In genomic region chr9:51423341-51423740, GRCm38 (mm10) we compare ENCODE assay signal across 23 mouse cellular contexts.
DNase-seq lines count a peak whose midpoint lies in the region; ATAC-seq and TF ChIP-seq lines count a peak whose summit lies in the region.
"Had no signal": no experiment of that assay in that cellular context is flagged by ENCODE, and none has a peak within 500 bp of the region (broad histone marks: within the 10 kb centered on the region; RNA-seq: fewer than 3 reads in every experiment).

No protein-coding gene starts in this region.

- H3K36me3 ChIP-seq in midbrain, embryonic 14.5 days (ENCODE audit: control insufficient read depth, insufficient read depth, low read length): no peaks in the 10 kb centered on the region
- no peaks in the 10 kb centered on the region for H3K36me3 ChIP-seq in midbrain, embryonic 10.5 days
- H3K36me3 ChIP-seq: heart, embryonic 10.5 days; midbrain, embryonic 13.5 days; neural tube, embryonic 13.5 days had no signal

- intact Hi-C loops in gastrocnemius, adult 2 months (cut with DNase I): no loop called here
- intact Hi-C loops in gastrocnemius, postnatal 36 days (cut with DNase I): no loop called here

- no peak overlapping the region for H3K4me3 ChIP-seq in gastrocnemius, adult 2 months
- no peak overlapping the region for H3K4me3 ChIP-seq in midbrain, embryonic 14.5 days (replicated peaks; ENCODE audit: low read depth, low read length)
- H3K4me3 ChIP-seq in midbrain, embryonic 10.5 days: no peak overlapping the region
- H3K4me3 ChIP-seq: heart, embryonic 10.5 days; midbrain, embryonic 13.5 days; neural tube, embryonic 13.5 days had no signal

- WGBS in midbrain, embryonic 14.5 days: 69% methylated on average over 4 of the region's 4 CpGs
- 92% methylated on average over 4 of the region's 4 CpGs for WGBS in midbrain, embryonic 10.5 days

- H3K9ac ChIP-seq in midbrain, embryonic 14.5 days (replicated peaks; ENCODE audit: low read length): no peak overlapping the region
- H3K9ac ChIP-seq: midbrain, embryonic 13.5 days; neural tube, embryonic 13.5 days had no signal

- H3K9me3 ChIP-seq in midbrain, embryonic 14.5 days (ENCODE audit: control insufficient read depth, low read length): no peaks in the 10 kb centered on the region
- H3K9me3 ChIP-seq in midbrain, embryonic 10.5 days (replicated peaks): no peaks in the 10 kb centered on the region
- H3K9me3 ChIP-seq: heart, embryonic 10.5 days; midbrain, embryonic 13.5 days; neural tube, embryonic 13.5 days had no signal

- H3K4me2 ChIP-seq in midbrain, embryonic 14.5 days (ENCODE audit: low read length): no peak overlapping the region
- H3K4me2 ChIP-seq: midbrain, embryonic 13.5 days; neural tube, embryonic 13.5 days had no signal

- no peak for ATAC-seq in midbrain, embryonic 14.5 days (ENCODE audit: low FRiP score, low TSS enrichment)
- ATAC-seq: forebrain, embryonic 16.5 days; inflammation-experienced regulatory T-cells, adult 6 months; midbrain, embryonic 13.5 days had no signal

- no peaks in the 10 kb centered on the region for H3K4me1 ChIP-seq in midbrain, embryonic 14.5 days (ENCODE audit: control insufficient read depth, insufficient read depth, low read length)
- no peaks in the 10 kb centered on the region for H3K4me1 ChIP-seq in midbrain, embryonic 10.5 days
- H3K4me1 ChIP-seq: heart, embryonic 10.5 days; midbrain, embryonic 13.5 days; neural tube, embryonic 13.5 days had no signal

- H3K27me3 ChIP-seq in midbrain, embryonic 14.5 days (ENCODE audit: control insufficient read depth, insufficient read depth, low read length): no peaks in the 10 kb centered on the region
- no peaks in the 10 kb centered on the region for H3K27me3 ChIP-seq in midbrain, embryonic 10.5 days (ENCODE audit: low read depth, poor library complexity, severe bottlenecking)
- H3K27me3 ChIP-seq: CH12.LX; midbrain, embryonic 13.5 days; neural tube, embryonic 13.5 days had no signal

- H3K27ac ChIP-seq in gastrocnemius, adult 2 months: peak overlapping the region; percentile 28; the same call in 1 of the 2 replicates
- no peak overlapping the region for H3K27ac ChIP-seq in midbrain, embryonic 14.5 days (replicated peaks; ENCODE audit: low read depth, low read length)
- H3K27ac ChIP-seq in midbrain, embryonic 10.5 days (replicated peaks): no peak overlapping the region
- H3K27ac ChIP-seq: heart, embryonic 10.5 days; midbrain, embryonic 13.5 days; neural tube, embryonic 13.5 days had no signal

- no peak for TF ChIP-seq CTCF in gastrocnemius, adult 2 months (IDR thresholded peaks at IDR 0.05)

- DNase-seq in gastrocnemius, adult 2 months: no peak
- DNase-seq in gastrocnemius, postnatal 36 days: no peak
- peak; percentile 6 for DNase-seq in midbrain, embryonic 14.5 days
- DNase-seq in midbrain, embryonic 10.5 days (ENCODE audit: low spot score): no peak
- DNase-seq in left cerebral cortex, adult 18-20 months (ENCODE audit: low spot score in 2 of 2): peak; percentile 34 to 48
- DNase-seq in right cerebral cortex, postnatal 25 days: peak; percentile 48
- no peak for DNase-seq in embryo, embryonic 9.5 days (ENCODE audit: extremely low spot score)
- no peak for DNase-seq in spleen, postnatal 14 days (ENCODE audit: low spot score in 2 of 2)
- DNase-seq: adrenal gland, postnatal 36 days; cerebellum, adult 8-10 months; gastrocnemius, postnatal 14 days; kidney, adult 8-10 months; kidney, postnatal 25 days; layer of hippocampus, postnatal 36 days; liver; lung, postnatal 10 days; thymus, postnatal 36 days had no signal

Comparison
In these comparisons a context has a peak if more than half of its experiments do, and no peak if none do; other contexts are left out.
1. DNase-seq: peak in midbrain, embryonic 14.5 days (single experiment), left cerebral cortex, adult 18-20 months (2 of 2) and right cerebral cortex, postnatal 25 days (single experiment); none in gastrocnemius, adult 2 months (single experiment), gastrocnemius, postnatal 36 days (0 of 2), midbrain, embryonic 10.5 days (single experiment), embryo, embryonic 9.5 days (single experiment) and spleen, postnatal 14 days (0 of 2).